Comparison of ENCODE assay signal across 9 mouse cellular contexts in genomic region chr14:6889521-6890012, GRCm38 (mm10). TPM values are rescaled to one million over a fixed set of nuclear protein-coding genes. Genes with fewer than 3 reads are reported as not detected.
A peak's percentile ranks its signal among the peaks of the same experiment; 100 is the strongest.
DNase-seq lines count a peak whose midpoint lies in the region; ATAC-seq and TF ChIP-seq lines count a peak whose summit lies in the region.
"Not testable (repeated sequence)": the region's sequence is repeated elsewhere in the genome, so short reads cannot be mapped to it uniquely, and the experiment has no call there.
"Had no signal": no experiment of that assay in that cellular context is flagged by ENCODE, and none has a peak within 500 bp of the region (broad histone marks: within the 10 kb centered on the region; RNA-seq: fewer than 3 reads in every experiment).

Gene Gm3667, minus strand, starts transcription at chr14:6889962.

- H3K27ac ChIP-seq in heart, embryonic 16.5 days (ENCODE audit: low read length); intestine, embryonic 14.5 days (ENCODE audit: low read depth); left cerebral cortex, adult 2 months; olfactory bulb, adult 2 months (ENCODE audit: insufficient read depth, low read depth, low read length): not testable (repeated sequence)

- not testable (repeated sequence) for TF ChIP-seq POLR2A in olfactory bulb, adult 2 months (IDR thresholded peaks at IDR 0.05; ENCODE audit: insufficient read depth, low read depth, low read length)

- H3K4me2 ChIP-seq in heart, embryonic 16.5 days (ENCODE audit: low read depth, low read length): peak within 1 kb of the TSS; percentile 57
- H3K4me2 ChIP-seq in intestine, embryonic 14.5 days (ENCODE audit: low read length): peak within 1 kb of the TSS; percentile 48

- DNase-seq in embryo, embryonic 11 days: peak; percentile 4
- DNase-seq in forelimb bud, embryonic 11.5 days (ENCODE audit: low read depth, low spot score): peak; percentile 24
- DNase-seq in intestine, embryonic 14.5 days (ENCODE audit: low spot score): peak; percentile 49
- DNase-seq in left cerebral cortex, adult 2 months (ENCODE audit: extremely low spot score in 1 of 2, low spot score in 2 of 2): not testable (repeated sequence)
- DNase-seq in lung, postnatal 10 days: peak; percentile 9

- ATAC-seq in heart, embryonic 16.5 days (replicated peaks; ENCODE audit: extremely low read depth, insufficient read depth, low FRiP score); intestine, embryonic 14.5 days (replicated peaks; ENCODE audit: low FRiP score, low TSS enrichment, low read depth): not testable (repeated sequence)

- not testable (repeated sequence) for H3K36me3 ChIP-seq in E14TG2a.4 (ENCODE audit: insufficient read depth, low read length); heart, embryonic 16.5 days (ENCODE audit: control insufficient read depth, insufficient read depth); intestine, embryonic 14.5 days (ENCODE audit: control insufficient read depth, insufficient read depth, low read length)

- not testable (repeated sequence) for TF ChIP-seq CTCF in E14TG2a.4 (conservative IDR thresholded peaks at IDR 0.05; ENCODE audit: low read length); left cerebral cortex, adult 2 months (IDR thresholded peaks at IDR 0.05); olfactory bulb, adult 2 months (IDR thresholded peaks at IDR 0.05; ENCODE audit: insufficient read depth, low read depth, low read length)

- H3K4me3 ChIP-seq in E14TG2a.4 (replicated peaks; ENCODE audit: low read length): peak within 1 kb of the TSS; percentile 71
- peak within 1 kb of the TSS; percentile 41 for H3K4me3 ChIP-seq in heart, embryonic 16.5 days (ENCODE audit: low read length)
- peak within 1 kb of the TSS; percentile 25 for H3K4me3 ChIP-seq in intestine, embryonic 14.5 days (ENCODE audit: low read depth, low read length)
- H3K4me3 ChIP-seq in left cerebral cortex, adult 2 months: peak within 1 kb of the TSS; percentile 44
- H3K4me3 ChIP-seq in olfactory bulb, adult 2 months (ENCODE audit: insufficient read depth, low read depth, low read length): peak within 1 kb of the TSS; percentile 49

- H3K9me3 ChIP-seq in E14TG2a.4 (ENCODE audit: low read length); heart, embryonic 16.5 days (replicated peaks; ENCODE audit: control insufficient read depth, low read length); intestine, embryonic 14.5 days (ENCODE audit: control insufficient read depth, low read length): not testable (repeated sequence)

- H3K27me3 ChIP-seq in E14TG2a.4 (ENCODE audit: insufficient read depth, low read length): peaks cover 12% of the 10 kb centered on the region
- H3K27me3 ChIP-seq in heart, embryonic 16.5 days (ENCODE audit: control insufficient read depth, insufficient read depth, low read length); intestine, embryonic 14.5 days (replicated peaks; ENCODE audit: control insufficient read depth, insufficient read depth, low read length): not testable (repeated sequence)

- intact Hi-C loops in left cerebral cortex, adult 2 months (cut with DNase I): not testable (repeated sequence)

- WGBS in heart, embryonic 16.5 days: under 1% methylated on average over 28 of the region's 43 CpGs
- WGBS in intestine, embryonic 14.5 days: 0% methylated on average over 17 of the region's 43 CpGs
- 2% methylated on average over 27 of the region's 43 CpGs for WGBS in olfactory bulb, adult 2 months

- H3K4me1 ChIP-seq in E14TG2a.4 (replicated peaks; ENCODE audit: low read depth, low read length): peaks cover 11% of the 10 kb centered on the region
- not testable (repeated sequence) for H3K4me1 ChIP-seq in heart, embryonic 16.5 days (ENCODE audit: control insufficient read depth, insufficient read depth, low read length); intestine, embryonic 14.5 days (replicated peaks; ENCODE audit: control insufficient read depth, insufficient read depth, low read length); olfactory bulb, adult 2 months (ENCODE audit: control insufficient read depth, insufficient read depth, low read length)

- not testable (repeated sequence) for H3K9ac ChIP-seq in heart, embryonic 16.5 days (ENCODE audit: low read length)
- H3K9ac ChIP-seq in intestine, embryonic 14.5 days (ENCODE audit: low read length): 0 out of 2 replicates have a peak within 1 kb of the TSS, but pooled peaks have one; percentile 32

RNA-seq across cellular contexts. Expression of gene Gm3667, which starts in this region (rescaled TPM):
- polyA plus RNA-seq in heart, embryonic 16.5 days (2015; fragmentation: Nextera tagmentation; extraction: Ambion mirVana): 0.56 and 0.67 TPM in 2 replicates
- 1.2 and 1.5 TPM in 2 replicates for polyA plus RNA-seq in intestine, embryonic 14.5 days (2014; fragmentation: Nextera tagmentation; extraction: Ambion mirVana)
- 1 to 10 TPM; 1.4 TPM for total RNA-seq in left cerebral cortex, adult 2 months (2021)
- not detected in 2 replicates for polyA plus RNA-seq in olfactory bulb, adult 2 months (2012; ENCODE audit: insufficient read depth, insufficient read length, low replicate concordance, missing spikeins)
- total RNA-seq: megakaryocyte, adult 5-6 weeks had no signal
